Mouse (Mus musculus): ENCODE measurements at regions not wholly inside any gene's neighbourhood (a gene's known extent, or its start where the extent isn't known, plus 50 kb on each side); places are given as distances from the start of the nearest gene placed in this dataset.

GRCm38 (mm10) chr3:33918785-33919184 lies 74.7 kb upstream of the Ccdc39 start:
- TF ChIP-seq CTCF (IDR thresholded peaks at IDR 0.05) (peak; percentile 97), EP300 (IDR thresholded peaks at IDR 0.05; ENCODE audit: insufficient read depth, low read depth, low read length) (no peak), POLR2A (IDR thresholded peaks at IDR 0.05; ENCODE audit: insufficient read depth, low read depth, low read length) (no peak)
